Mouse (Mus musculus) layer of hippocampus, adult 8-10 months (tissue): ENCODE data around the gene Cog5. TPM values are rescaled to one million over a fixed set of nuclear protein-coding genes. Genes with fewer than 3 reads are reported as not detected.

ENCODE experiments used
- DNase-seq, 2 experiments: peaks; one replicate each; pipeline ENCODE4 v3.0.0; 2022; ENCODE audit warnings: low spot score in 2 of 2
- total RNA-seq, 4 experiments: library from RNA; stranded (reverse); gene quantifications; 2 replicates each; pipeline ENCODE4 v1.2.4; 2022

Cog5 gene
- total RNA-seq, 4 experiments from 2014 or later, result 57.4 to 68.6 (median 67.5) TPM

DNA sequence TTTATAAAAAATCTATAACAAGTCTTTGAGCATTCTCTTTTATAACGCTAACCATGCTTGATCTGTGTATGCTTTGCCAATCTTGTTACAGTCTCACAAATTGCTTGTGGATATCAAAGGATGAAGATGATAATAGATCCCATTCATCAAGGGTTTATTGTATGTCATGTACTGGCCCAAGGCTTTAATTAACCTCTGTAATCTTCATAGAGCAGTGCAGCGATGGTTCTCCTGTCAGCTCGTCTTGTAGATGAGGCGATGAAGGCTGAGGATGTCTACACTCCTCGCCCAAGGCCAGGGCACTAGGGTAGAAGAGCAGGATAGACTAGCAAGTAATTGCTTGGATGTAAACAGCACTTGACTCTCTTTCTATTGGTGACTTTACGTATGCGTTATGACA is 164.9 kb downstream of the Cog5 start:
- no peak for DNase-seq

DNA sequence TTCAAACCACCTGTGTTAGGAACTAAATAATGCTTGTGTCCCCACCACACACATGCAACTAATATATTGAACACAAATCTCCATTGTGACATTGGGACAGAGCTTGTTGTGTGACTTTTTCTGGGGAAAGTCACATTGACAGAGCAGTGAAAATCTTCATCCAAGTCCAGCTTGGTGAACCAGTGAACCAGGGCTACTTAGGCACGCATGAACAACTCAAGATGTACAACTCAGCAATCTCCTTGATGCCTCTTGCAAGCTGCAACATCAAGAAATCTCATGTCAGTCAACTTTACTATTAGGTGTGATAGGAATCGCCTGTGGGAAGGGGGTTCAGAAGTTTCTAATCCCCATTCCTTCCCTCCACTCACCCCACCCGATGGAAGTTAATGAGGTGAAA is 169.0 kb downstream of the Cog5 start:
- DNase-seq, result no peak

DNA sequence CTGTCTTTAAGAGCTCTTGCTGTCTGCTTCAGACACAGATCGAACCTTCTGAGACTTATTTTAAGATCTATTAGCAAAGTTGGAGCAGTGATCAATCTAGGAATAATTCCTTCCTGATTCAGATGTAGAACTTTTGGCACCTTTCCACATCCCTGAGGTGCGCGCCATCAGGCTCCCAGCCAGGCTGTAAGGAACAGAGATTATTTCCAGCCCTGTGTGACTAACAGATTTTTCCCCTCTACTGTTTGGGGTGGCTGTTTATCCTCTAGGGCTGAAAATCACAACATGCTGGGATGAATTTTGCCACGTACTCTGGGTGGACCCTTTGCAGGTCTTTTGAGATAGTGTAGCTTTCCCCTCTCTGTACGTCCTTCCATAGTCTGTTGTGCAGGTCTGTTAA is 170.2 kb downstream of the Cog5 start:
- no peak for DNase-seq

DNA sequence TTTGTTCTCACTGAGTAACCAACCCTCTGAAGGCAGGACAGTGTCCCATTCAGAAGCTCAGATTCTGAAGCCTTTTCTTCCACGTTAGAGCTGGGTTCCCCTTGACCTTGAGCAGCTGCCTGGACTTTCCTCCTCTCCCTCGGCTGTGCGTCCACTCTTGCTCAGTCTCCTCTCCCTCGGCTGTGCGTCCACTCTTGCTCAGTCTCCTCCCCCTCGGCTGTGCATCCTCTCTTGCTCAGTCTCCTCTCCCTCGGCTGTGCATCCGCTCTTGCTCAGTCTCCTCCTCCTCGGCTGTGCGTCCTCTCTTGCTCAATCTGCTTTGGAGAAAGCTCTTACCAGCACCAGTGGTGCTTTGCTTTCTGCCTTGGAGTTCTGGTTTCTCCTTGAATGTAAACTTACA is 171.2 kb downstream of the Cog5 start:
- DNase-seq, result peak; percentile 27 to 36

DNA sequence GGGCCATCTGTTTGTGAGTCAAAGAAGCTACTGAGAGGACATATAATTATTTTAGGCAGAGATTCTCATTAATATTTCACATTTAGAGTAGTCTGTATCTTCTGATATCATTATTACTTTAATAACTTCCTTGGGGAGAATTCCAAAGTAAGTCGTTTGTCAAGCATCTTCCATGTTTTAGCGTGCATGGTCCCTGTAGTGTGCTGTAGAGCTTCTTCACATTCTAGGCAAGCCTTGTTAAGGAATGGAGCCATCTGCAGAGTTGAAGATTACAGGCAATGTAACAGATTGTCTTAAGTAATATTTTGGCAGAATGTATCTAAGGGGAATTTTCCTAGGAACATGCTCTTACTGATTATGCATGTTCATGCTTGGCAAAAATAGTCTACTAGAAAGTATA is 171.8 kb downstream of the Cog5 start:
- no peak for DNase-seq

DNA sequence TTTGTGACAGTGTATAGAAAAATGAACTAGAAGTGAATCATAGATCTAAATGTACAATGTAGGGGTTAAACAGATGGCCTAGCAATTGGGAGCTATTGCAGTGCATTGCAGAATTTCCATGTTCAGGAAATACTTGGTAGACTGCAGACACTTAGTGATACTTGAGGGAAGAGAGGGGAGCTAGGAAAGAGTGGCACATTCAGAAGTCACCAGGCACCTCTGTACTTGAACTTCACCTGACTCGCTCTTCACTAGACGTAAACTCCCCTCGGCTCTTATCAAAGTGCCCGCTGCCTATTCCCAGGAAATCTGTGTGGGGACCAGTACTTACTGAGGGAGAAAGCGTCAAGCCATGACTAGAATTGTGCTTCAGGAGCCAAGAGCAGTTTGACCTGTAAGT is 180.8 kb downstream of the Cog5 start:
- no peak for DNase-seq

DNA sequence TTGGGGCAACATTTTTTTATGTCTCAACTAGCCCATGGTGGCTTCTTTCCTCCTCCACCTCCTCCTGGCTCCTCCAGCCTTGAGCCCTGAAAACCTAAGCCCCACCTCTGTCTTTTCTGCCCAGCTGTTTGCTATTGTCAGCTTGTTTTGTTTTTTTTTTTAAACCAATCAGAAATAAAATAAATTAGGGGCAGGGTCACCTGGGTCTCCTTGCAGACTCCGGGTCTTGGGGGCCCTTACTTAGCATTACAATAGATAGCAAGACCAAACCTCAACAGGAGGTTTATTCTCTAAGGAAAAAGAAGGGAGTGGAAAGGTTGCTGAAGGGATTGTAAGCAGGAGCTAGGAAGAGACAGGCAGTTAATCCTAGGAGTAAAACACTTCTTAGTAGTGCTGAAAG is 181.5 kb downstream of the Cog5 start:
- DNase-seq, result no peak

DNA sequence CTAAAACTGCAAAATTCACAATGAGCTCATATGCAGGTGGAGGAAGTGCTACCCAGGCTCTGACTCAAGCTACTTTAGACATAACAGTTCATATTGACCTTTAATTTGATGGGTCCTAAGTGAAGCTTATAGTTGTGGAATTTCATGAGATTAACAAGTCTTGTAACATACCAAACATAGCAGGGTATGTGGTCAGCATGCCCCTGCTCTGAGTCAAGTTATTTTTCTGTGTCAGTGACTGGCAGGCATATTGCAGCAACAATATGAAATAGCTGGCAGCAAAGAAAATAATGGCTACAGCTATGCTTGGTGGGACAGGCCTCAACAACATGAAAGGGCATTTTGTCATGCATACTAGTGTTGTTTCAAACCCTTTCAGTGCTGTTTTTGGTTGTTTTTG is 183.9 kb downstream of the Cog5 start:
- DNase-seq, result no peak

DNA sequence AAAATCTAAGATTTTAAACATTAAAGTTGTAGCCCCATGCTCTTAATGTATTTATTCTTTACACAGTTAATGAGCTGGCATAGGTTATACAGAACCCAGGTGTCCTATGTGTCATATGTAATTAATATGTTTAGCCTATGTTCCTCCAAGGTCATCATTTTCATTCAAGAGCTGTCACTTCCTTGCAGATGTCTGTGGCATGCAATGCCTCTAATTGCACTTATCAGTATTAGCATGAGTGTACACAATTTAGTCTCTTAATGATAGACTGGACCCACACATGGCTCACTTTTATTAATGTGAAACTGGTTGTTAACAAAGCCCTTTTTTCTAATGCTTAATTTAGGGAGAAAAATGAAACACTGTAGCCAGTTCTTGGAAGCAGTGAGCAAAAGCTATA is 184.6 kb downstream of the Cog5 start:
- no peak for DNase-seq

DNA sequence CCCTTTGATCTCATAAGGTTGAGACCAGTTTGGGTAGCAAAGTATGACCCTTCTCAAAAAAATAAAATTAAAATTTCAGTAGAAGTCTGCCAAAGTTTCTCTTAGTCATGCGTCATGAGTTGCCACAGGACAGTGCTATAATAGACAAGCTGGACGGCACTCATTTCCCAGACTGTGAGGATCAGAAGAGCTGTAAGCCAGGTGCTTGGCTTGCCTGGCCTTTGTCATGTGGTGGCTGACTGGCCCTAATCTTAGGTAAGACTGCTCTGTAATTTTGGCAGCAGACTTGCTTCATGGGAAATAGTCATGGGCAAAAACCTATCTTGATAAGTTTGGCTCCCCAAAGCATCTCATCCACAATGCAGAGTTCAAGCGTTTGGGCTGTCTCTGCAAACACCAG is 191.4 kb downstream of the Cog5 start:
- no peak for DNase-seq

DNA sequence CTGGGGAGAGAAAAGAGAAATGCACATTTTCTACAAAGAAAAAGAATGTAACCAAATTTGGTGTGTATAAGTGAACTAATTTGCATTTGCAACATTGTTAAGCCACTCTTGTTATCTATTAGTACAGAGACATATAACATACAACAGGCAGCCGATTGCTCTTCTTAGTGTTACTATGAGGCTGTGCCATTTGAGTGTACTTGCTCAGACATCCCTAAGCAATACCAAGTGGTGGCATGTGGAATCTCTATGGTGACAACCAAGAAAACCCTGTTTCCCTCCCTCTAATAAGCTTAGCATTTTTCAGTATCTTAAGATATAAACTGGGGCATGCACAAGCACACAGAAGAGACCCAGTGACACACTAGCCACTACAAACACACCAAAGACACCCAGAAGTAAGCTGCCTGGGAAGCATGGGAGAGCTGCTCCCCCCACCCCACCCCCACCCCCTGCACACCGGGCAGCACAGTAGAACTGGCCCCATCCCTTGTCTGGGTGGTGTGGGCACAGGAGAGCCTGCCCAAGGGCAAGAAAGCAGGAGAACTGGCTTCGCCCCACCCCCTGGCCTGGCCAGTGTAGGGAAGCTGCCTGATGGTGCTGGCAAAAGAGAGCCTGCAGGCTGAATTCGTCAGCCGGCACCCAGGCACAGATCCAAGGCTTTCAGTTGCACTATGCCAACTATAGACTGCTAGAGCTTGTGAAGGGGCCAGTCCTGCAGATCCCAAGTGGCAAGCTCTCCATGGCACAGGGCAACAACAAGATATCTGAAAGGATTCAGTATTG is 194.2 kb downstream of the Cog5 start:
- peak; percentile 66 to 75 for DNase-seq

DNA sequence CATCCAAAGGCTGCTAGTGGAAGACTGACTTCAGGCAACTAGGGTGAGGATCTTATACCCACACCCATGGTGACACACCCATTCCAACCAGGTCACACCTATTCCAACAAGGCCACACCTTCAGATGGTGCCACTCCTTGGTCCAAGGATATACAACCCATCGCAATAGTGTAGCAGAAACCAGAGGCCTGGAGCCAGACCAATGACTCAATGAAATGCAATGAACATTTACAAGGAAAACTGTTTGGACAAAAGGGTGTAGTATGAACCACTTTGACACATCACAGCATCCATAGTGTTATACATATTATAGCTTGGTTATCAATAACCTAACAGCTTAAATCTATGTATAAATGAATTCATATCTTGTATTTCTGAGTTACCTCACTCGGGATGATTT is 194.9 kb downstream of the Cog5 start:
- no peak for DNase-seq

DNA sequence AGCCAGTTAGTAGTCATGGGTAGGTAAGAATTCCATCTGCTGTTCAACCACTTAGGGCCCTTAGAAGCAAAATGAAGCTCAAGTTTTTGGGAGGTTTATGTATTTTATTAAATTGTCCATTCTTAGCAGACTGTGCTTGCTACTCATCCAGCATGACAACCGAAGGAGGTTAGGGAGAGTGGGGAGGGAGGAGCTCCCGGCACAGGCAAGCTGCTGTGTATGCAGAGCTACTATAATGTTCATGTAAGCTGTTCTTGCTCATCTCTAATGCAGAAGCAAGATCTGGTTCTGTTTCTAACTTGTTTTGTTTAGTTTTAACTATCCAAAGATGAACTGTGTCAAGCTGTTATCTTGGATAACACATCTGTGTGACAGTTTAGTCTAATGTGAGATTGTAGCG is 199.4 kb downstream of the Cog5 start:
- no peak for DNase-seq

DNA sequence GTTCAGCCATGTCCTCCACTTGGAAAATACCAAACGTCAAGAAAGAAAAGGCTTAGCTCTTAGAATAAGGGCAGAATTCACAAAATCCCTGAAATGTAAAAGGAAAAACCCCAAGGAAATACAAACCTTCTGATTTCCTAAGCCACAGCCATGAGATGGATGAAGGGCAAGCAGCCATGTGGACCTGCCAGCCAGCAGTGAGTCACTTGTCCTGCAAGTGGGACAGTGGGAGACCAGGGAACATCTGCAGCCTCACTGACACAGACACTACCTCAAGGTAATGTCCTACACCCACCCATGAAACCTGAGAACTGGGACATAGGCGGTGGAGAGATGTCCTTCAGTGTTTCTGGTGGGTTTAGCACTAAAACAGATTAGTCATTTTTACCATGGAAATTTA is 200.1 kb downstream of the Cog5 start:
- DNase-seq, result no peak

DNA sequence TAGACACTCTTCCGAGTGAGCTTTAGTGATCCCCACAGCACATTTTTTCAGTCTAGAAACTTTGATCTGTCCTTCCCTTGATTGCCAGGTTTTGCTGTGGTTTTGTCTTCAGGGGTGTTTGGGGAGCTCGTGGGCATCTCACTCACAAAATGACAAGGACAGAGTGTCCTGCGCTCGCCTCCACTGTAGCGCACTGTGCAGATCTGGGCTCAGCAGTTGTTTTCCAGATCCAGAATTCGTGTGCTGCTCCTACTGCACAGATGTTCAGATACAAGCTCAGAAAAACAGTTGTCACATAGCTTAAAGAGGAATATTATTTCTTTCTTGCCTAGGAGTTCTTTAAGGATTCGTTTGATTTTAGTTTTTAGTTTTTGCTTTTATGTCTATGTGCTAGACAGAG is 203.1 kb downstream of the Cog5 start:
- DNase-seq, result peak in 1 of 2 experiments; percentile 10

DNA sequence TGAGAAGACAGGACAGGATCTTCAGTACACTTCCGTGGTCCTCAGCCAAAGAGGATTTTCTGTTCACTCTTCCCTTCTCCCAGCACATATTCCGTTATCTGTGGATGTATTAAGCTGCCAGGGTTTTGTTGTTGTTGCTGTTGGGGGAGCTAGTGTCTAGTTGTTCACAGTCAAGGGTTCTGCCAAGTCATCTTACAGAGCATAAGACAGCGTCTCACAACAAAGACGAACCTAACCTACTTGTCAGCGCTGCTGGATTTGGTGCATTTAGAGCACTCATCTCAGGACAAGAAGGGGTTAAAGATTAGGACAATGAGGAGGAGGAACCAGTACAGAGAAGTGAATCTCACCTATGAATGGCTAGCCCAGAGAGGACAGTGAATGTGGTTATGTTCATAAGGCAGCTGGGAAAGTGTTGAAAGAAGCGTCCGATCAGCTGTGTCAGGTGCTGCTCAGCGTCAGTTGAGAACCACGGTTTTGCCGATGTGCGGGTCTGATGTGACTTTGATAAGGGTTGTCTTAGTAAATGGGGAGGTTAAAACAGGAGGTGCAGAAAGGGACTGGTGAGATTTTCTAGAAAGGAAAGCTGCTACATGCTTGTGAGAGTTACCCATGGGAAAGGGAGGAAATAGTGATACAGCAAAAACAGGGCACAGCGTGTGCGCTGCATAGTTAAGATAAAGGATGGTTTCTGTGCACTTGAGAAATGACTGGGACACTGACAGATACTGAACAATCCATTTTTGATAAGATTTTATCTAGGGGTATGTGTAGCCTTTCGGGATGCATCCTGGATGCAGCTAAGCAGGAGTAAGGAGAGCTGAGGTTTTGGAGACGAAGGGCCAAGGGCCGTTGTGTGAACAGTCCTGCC is 208.2 kb downstream of the Cog5 start:
- no peak for DNase-seq

DNA sequence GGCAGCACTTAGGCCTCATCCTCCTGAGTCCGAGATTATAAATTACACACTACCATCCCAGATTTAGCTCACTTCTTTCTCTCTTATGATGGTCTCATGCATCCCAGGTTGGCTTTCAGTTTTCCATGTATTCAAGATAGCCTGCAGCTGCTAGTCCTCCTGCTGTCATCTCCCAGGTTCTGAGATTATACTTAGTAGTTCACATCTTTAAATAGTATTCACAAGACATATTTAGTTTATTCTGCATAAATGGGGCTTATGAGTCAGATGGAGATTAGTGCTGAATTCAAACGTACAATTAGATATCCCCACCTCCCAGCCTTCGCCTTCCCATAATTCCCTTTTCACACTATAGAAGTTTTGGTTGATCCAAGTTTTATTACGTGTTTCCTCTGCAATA is 222.1 kb downstream of the Cog5 start:
- DNase-seq, result no peak

DNA sequence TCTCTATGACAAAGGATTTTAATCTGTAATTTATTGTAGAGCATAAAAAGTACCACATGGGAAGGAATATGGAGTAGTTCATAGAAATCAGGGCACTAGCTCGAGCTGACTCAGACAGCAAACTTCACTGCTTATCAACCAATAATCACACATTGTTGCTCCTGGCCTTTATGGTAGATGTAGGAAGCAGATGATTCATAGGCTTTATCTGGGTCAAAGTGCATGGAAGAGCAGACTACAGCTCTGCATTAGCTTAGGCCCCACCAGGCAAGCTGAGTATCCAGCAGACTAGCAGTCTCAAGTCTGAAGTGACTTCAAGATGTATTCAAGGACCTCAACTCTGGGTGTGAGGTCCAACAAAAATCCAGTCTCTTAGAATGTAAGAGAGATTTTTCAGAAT is 228.1 kb downstream of the Cog5 start:
- DNase-seq, result no peak

DNA sequence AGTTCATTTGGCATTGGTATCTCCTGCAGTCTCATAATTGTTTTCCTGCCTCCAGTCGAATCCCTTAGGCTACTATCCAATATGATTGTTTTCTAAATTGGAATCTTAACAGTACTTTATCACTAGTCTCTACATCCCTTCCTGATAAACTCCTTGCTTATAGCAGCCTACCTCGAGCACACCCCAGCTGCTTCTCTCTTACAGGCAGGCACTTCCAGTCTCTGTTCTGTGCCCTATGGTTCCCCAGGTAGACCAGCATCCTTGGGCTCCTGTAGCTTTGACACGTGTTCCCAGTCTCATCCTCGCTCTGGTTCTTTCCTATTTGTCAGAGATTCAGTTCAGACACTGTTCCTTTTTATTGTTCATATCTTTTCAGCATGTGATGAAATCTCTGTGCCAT is 229.7 kb downstream of the Cog5 start:
- DNase-seq, result no peak

DNA sequence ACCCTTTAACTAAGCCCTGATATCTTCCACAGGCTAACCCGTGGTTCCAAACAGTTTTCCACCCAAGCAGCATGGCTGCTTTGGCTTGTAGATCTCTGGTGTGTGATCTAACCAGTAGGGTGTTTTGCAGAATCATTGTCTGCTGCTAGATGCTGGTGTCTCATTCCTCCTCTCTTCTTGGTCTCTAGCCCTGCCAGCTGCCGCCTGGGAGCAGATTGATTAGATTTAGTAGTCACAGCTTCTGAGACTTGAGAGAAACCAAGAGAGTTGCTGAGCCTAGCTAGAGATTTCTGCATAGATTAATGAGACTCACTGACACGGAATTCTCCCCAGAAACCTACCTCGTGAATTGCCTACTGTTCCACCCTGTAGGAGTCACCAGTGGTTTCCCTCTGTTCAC is 230.4 kb downstream of the Cog5 start:
- DNase-seq, result no peak

DNA sequence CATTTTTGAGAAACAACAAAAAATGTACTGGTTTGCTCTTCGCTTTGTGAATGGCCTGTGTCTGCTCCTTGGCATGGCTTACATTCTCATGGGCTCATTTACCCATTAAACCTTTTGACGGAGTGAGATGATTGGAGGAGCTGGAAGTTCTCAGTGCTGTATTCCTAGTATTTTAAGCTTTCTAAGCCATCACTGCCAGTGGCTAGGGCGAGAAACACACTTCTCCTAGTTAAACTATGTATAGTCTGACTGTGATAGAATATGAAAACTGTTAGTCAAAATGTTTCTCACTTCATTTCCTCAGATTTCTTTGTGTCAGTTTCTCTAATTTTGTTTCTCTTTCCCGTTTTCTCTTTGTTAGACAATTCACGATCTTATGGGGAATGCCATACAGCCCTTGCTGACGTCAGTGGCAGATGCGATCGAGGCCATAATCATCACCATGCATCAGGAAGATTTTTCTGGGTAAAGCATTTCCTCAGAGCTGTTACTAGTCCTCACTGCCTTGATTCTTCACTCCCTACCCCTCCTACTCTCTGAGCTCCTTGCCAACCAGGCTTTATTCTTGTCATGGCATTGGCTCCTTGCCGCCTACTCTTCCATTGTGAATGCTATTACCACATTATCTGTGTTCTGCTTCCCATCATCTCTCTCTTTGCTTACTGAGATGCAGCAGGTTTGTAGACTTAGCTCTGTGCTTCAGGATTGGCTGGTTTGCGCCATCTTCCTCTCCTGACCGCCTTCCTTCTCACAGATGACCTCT is 231.4 kb downstream of the Cog5 start:
- DNase-seq, result no peak

DNA sequence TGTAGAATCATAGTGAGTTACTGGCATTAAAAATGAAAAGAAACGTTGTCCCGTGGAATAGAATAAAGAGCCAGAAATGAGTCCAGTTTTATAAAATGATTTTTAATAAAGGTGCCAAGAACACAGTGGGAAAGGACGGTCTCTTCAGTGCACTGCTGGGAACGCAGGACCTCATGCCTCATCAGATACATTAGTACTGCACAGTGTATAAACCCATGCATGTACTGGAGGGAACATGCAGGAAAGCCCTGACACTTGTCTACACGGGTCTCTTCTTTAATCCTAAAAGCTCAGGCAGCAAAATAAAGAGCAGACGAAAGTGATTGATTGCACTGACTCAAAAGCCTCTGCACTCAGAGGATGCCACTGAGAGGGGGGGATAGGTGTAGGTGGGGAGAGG is 236.0 kb downstream of the Cog5 start:
- no peak for DNase-seq
